Mouse (Mus musculus): Measurements from ENCODE around the gene Agk.

DNA sequence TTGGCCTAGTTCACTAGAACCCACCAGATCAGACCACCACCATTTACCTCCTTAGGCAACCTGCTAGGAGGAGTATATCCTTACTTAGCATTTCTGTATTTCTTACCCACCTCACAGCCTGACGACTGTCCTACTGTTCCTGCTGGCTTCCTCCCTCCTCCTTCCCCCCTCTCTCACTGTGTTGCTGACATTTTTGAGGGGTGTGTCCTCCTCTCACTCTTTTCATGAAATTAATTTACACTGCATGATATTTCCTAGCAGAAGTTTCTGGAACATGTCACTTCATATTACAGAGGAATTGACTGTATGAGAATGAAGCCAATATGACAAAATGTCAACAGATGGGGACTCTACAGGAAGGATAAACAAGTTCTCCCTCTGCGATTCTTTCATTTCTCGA, 103.7 kb downstream of the Agk start:
- TF ChIP-seq CTCF (IDR thresholded peaks at IDR 0.05; ENCODE audit: control insufficient read depth, insufficient read depth, insufficient read length) (no peak), MYOD1 (IDR thresholded peaks at IDR 0.05; ENCODE audit: control insufficient read depth, insufficient read length, low read depth) (no peak), MAX (IDR thresholded peaks at IDR 0.05) (no peak), MYOG (IDR thresholded peaks at IDR 0.05; ENCODE audit: control insufficient read depth, extremely low read depth, insufficient read length) (no peak), USF1 (IDR thresholded peaks at IDR 0.05; ENCODE audit: low read depth) (no peak), CEBPB (IDR thresholded peaks at IDR 0.05; ENCODE audit: low read depth) (no peak), FOSL1 (IDR thresholded peaks at IDR 0.05; ENCODE audit: insufficient read depth, low read length, poor library complexity, severe bottlenecking) (no peak)
